Mouse (Mus musculus) retina, postnatal 7 days (tissue): Measurements from ENCODE around the gene Ranbp3.
A peak's percentile ranks its signal among the peaks of the same experiment; 100 is the strongest.
"Not testable (repeated sequence)": the region's sequence is repeated elsewhere in the genome, so short reads cannot be mapped to it uniquely, and the experiment has no call there.

ENCODE experiments used
- DNase-seq: peaks from one replicate; pipeline ENCODE4 v3.0.0-alpha.2; 2012; ENCODE audit warnings: low read depth, low spot score

The Ranbp3 gene

GRCm38 (mm10) chr17:56672941-56673646 lies at the start of gene Ranbp3:
Gene Ranbp3, plus strand, starts transcription at chr17:56673294.
- DNase-seq = peak; percentile 99

DNA sequence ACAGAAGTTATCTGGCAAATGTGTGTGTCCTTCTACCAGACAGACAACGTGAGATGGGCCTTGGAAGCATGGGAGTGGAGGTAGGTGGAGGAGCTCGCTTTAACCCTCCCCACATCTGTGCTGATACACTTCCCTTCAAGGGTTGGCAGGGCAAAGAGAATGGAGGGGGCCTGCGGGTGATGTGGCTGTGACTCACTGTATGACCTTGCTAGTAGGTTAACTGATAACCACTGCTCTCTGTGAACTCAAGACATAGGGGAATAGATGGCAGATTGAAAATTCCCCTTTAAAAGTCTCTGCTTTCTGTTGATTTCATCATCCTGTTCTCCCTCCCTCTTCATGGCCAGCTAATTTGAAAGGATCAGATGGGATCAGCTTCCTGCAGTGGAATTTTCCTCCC lies 47.6 kb upstream of the Ranbp3 start:
- DNase-seq = no peak

DNA sequence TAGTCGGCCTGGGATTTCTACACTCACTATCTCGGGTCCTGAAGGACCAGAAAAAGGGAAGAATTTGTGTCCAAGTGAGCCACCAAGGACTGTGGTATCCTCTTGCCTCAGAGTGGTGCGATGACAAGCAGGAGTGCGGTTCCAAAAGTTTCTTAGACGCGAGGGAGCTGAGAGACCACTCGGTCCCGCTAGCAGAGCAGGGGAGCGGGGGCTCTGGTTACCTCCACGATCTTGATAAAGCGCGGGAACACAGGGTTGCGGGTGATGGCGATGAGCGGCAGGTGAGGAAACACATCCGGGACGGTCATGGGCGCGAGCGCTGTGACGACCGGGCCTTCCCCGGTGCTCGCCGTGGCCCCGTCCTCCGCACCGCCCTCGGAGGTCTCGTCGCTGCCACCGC lies 46.8 kb upstream of the Ranbp3 start:
- no peak for DNase-seq

DNA sequence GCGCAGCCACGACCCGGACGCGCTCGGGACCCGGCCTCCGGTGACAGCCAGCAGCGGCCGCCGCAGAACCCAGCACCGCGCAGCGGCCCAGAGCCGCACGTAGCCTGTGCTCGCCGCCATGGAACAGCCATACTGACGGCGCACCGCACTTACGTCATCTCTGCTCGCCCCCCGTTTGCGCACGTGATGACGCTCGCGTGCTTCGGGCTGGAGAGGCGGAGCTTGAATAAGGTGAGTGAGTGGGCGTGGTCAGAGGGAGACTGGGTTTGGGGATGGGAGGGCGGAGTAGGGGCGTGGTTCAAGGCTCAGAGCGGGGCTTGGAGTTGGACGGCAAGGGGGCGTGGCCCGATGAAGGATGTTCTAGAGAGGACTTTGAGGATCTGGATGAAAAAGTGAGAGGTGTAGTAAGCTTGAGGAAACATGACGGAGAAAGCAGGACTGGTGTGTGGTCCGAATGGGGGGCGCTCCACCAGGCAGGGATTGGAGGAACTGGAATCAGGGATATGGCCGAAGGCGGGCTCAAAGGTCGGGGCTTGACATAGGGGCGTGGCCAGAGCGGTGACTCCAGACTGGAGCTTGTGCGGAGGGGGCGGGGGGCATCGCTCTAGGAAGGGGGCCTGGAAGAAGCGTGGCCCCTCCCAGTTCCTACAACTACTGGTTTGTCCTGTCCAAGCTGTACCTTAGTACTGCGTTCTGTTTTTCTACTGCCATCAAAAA lies 46.2 kb upstream of the Ranbp3 start, which contains the start of gene Lonp1:
TSS of gene Lonp1 (minus strand) at position 134 of the 717 bp plus-strand sequence.
- peak; percentile 96 for DNase-seq

DNA sequence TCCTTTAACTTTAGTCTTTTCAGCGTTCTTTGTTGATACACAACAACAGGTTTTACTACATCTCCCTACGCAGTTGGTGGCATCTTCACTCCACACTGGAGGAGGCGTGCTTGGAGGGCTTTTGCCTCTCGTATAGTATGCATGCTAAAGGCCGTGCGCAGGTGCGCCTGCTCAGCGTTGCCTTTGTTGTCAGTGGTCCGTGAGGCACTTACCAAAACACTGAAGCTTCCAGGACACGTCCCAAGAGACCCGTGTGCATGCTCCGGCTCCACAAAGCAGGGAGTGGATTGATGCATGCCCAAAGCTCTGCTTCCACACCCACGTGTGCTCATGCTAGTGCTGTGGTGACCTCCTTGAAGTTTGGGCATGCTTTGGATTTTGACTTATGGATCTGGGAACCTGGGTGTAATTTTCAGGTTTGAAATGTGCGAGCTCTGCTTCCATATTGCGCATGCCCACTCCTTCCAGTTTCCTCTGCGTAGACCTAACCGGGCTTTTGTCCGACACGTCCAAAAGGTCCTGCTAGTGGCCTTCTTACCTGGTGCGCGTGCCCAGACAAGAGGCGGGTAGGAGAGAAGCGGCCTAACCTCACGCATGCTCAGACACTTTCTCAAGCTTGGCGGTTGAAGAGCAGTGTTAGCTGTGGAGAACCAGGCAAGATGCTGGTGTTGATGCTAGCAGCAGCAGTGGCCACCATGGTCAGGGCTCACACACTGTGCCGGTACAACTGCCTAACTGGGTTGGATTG lies 45.4 kb upstream of the Ranbp3 start, which contains the start of gene Catsperd:
TSS of gene Catsperd (plus strand) at position 614 of the 748 bp plus-strand sequence.
- no peak for DNase-seq

DNA sequence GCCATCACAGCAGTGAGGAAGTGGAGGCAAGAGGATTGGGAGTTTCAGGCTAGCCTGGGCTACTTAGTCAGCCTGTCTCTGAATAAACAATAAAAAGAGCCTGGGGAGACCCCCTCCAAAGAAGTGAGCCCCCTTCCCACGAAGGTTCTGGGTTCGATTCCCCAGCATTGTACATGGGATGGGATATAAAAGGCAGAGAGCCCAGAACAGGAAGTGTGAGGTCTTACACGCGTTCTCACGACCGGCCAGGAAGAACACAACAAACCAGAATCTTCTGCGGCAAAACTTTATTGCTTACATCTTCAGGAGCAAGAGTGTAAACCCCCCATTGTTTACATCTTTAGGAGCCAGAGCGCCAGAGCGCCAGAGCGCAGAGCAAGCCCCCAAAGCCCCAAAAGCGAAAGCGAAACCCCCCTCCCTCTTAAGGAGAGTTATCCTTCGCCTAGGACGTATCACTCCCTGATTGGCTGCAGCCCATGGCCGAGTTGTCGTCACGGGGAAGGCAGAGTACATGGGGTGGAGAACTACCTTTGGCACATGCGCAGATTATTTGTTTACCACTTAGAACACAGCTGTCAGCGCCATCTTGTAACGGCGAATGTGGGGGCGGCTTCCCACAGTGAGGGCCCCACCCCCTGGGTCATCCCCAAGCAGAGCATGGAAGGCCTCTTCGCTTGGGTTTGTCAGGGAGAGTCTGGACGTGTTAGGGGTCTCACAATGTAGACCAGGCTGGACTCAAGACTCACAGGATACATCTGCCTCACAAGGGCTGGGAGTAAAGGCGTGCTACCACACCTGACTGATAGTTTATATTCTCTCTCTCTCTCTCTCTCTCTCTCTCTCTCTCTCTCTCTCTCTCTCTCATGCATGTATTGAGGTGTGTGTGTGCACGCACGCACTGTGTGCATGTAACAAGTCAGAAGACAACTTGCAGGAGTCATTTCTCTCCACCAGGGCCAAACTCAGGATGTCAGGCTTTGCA lies 43.0 kb upstream of the Ranbp3 start:
- not testable (repeated sequence) for DNase-seq

- no peak for DNase-seq
Measured at GRCm38 (mm10) chr17:56631807-56632206, 41.3 kb upstream of the Ranbp3 start.

DNA sequence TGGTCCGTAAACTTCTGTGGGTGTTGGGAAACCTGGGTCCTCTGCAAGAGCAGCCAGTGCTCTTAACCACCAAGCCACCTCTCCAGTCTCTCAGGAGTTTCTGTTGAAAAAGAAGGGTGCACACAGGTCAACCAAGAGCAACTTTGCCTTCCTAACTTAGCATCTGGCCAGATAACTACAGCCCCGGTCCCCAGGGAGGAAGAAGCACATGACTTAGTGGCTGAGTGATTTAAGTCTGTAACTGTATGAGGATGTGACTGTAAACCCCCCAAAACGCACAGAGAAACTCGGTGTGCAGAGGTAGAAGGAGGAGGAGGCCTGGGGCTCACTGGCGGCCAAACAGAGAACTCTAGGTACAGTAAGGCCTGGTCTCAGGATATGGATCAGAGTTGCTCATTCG lies 39.1 kb upstream of the Ranbp3 start:
- no peak for DNase-seq

DNA sequence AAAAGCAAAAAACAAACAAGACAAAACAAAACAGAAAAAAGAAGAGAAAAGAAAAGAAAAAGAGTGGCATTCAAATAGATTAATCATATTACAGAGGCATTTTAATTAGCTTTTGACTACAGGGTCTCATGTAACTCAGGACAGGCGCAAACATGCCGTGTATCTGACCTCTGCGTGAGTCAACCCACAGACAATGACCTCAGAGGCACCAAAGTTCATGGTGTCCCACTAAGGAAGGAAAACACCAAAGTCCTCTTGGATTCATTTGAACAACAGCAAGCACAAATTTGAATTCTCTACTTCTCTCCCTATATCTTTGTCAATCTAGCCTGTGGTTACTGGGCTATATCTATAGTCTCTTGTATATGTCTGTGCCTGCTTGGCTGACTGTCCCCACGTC lies 29.9 kb upstream of the Ranbp3 start:
- no peak for DNase-seq

GRCm38 (mm10) chr17:56647546-56647945 lies 25.5 kb upstream of the Ranbp3 start:
- DNase-seq = no peak

GRCm38 (mm10) chr17:56651801-56652200 lies 21.3 kb upstream of the Ranbp3 start:
- DNase-seq = no peak

GRCm38 (mm10) chr17:56654771-56655170 lies 18.3 kb upstream of the Ranbp3 start:
- no peak for DNase-seq

DNA sequence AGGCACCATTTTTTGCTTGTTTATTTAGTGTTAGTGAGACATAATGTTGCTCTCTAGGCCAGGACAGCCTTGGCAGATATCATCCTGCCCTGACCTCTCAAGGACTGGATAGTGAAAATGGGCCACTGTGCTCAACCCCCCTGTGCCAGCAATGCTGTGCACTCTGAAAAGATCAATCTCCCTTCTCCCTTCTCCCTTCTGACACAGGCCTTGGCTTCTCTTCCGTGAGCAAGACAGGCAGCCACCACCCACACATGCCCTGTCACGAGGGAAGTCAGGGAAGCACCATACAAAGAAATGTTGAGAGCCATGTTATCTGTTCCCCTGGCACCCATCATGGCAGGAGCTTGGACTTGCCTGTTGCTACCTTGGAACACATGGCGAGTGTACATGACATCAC lies 17.8 kb upstream of the Ranbp3 start:
- DNase-seq = no peak

- DNase-seq = no peak
Measured at GRCm38 (mm10) chr17:56656171-56656570, 16.9 kb upstream of the Ranbp3 start.

DNA sequence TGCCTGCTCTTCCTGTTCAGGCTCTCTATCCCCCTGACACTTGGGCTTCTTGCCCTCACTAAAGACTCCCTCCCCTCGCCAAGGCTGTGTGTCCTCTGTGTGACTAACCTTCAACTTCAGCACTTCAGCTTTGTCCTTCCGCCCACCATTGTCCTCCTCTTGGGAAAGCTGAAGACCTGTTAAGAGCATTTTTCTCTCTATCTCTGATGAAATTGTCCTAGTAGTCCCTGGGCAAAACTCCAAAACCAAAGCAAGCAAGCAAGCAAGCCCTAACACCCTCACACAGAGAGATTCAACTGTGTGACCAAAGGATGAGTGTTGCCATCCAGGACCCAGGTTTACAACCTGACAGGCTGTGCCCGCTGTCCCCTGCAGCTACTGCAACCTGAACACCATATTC lies 9.4 kb upstream of the Ranbp3 start:
- DNase-seq = no peak

GRCm38 (mm10) chr17:56664333-56664732 lies 8.8 kb upstream of the Ranbp3 start:
- no peak for DNase-seq

DNA sequence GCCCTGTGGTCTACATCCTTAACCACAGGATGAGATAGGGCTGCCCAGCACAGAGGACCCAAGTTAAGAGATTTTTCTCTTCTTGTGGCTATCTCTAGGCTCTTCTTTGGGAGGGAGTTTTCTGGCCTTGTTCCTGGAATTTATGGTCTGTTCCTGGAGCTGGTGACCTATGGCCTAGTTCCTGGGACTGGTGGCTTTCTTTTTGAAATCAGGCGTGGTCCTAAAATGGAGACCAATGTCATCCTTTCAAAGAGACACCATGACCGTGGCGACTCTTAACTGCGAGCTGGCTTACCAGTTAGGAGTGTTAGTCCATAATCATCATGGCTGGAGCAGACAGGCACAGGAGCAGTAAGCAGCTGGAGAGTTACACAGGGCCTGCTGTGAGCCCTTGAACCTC lies 6.7 kb upstream of the Ranbp3 start:
- no peak for DNase-seq

GRCm38 (mm10) chr17:56667591-56667990 lies 5.5 kb upstream of the Ranbp3 start:
- DNase-seq = no peak

DNA sequence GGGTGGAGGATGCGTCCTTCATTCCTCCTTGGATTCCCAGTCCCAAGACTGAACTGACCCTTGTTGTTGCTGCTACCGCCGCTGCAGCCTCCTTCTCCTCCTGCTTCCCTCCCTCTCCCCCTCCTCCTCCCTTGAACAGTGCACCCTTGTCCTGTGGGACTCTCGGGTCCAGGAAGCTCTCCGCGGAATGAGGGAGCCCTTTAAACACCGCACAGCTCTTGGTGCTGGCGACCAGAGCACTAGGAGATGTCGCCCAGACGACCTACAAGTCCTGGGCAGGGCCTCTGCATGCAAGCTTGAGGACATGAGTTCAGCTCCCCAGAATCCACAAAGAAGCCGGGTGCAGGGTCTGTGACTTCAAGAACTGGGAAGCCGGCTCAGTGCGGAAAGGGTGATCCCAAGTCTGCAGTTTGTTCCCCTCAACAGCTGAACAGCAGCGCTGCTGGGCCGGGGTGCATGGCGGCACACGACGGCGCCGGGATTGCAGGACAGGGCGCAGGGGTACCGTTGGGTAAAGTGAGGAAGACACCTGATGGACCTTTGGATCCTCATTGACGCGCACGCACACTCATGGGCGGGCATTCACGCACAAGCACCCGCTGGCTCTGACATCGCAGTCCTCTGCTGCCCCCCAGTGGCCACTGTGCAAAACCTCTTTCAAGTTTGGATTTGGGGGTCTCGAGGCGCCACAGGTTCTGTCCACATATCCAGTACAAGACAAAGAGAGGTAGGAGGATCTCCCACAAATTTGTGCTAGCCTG lies 4.5 kb upstream of the Ranbp3 start:
- peak; percentile 71 for DNase-seq

GRCm38 (mm10) chr17:56669766-56670165 lies 3.3 kb upstream of the Ranbp3 start:
- DNase-seq = no peak
